Mouse (Mus musculus): Measurements from ENCODE around the gene Gm1043.

The Gm1043 gene

DNA sequence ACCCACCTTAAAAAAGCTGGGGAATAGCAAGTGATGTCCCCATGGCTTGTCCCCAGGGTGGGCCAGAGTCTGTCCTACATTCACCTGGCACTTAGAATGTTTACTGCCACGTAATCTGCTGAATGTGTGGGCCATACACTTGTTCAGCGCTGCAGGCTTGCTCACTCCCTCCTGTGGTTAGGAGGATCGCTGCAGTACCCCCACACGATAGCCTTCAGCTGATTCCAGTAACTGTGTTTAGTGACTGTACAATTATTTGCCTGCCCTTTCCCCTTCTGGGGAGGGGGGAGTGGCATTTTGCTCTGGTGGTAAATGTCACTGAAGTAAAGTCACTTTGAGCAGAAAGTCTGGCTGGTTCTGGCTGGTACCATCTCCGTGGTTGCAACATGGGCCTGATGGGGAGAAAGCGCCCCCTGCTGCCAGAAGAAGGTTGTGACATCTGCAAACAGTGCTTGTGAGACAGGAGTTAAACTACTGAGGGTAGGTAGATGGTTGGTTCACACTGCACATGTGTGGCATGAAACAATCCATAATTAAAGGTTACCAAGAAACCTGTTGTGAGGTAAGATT lies 24.2 kb downstream of the Gm1043 start:
- peak; percentile 46 for DNase-seq (ENCODE audit: low spot score)

DNA sequence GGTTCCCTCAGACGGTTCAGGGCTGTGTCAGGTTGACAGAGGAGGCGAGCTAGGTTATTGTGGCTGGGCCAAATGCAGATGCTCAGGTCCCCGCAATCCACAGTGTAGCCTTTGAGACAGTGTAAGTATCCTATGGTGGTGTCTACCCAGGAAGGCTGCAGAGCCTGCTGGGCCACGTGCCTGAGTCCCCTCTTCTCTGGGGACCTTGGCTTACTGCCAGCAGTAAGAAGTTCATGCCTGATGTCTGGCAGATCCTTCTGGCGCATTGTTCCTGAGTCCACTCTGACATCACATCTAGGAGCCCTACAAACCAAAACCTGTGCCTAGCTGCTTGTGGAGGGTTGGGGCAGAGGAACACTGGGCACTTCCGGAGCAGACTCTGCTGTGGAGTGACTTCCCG lies 27.2 kb downstream of the Gm1043 start:
- no peak for DNase-seq (ENCODE audit: low spot score)

DNA sequence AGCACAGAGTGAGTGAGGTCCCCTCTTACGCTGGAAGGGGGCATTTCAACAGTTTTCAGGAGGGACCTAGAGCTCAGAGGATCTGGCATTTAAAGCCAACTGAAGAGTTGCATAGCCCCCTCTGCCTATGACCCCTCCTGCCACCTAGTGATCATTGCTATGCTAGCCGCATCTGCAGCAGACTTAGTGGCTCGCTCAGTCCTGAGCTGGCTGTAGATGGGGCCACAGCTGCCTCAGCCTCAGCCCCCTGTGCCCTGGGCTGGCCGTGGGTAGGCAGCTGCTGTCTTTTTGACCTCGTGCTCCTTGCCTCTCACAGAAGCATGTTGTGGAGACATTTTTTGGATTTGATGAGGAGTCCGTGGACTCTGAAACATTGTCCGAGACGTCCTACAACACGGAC lies 32.0 kb downstream of the Gm1043 start:
- no peak for DNase-seq (ENCODE audit: low spot score)

DNA sequence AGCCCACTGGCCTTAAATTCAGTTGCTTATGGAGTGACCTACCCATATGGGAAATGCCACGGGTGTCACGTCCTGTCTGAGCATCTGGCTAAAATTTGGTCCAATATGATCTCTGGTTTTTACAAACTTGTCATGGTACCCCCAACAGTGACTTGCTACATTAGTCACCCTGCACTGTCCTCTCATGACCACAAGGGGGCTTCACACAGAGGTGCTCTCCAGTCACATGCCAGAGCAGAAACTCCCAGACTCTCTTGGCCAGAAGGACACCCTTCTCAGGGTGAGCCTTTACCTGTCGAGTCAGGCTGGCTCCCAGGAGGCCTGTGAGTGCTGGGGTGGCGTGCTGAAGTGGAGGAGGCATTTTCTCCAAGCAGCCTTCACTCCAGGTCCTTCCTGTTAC lies 33.1 kb downstream of the Gm1043 start:
- no peak for DNase-seq (ENCODE audit: low spot score)

DNA sequence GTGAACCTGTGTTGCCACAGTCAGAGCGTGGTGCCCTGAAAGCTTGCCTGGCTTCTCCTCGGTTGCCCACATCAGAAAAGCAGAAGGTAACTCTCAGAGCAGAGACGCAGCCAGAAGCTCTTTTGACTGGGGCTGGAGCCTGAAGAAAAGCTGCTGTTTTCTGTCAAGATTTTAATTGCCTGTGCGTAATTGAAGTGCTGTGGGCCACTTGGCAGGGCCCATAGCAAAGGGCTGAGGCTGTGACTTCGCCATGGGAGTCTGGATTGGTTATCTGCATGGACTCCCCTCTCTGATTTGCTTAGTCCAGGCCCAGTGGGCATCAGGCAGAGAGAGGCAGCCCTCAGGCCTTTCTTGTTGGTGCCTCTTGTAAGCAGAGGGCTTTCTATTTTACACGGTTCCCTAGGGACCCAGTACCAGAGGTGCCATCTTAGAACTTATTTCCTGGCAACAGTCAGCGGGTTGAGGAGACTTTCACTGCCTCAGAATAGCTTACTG lies 36.1 kb downstream of the Gm1043 start:
- no peak for DNase-seq (ENCODE audit: low spot score)

DNA sequence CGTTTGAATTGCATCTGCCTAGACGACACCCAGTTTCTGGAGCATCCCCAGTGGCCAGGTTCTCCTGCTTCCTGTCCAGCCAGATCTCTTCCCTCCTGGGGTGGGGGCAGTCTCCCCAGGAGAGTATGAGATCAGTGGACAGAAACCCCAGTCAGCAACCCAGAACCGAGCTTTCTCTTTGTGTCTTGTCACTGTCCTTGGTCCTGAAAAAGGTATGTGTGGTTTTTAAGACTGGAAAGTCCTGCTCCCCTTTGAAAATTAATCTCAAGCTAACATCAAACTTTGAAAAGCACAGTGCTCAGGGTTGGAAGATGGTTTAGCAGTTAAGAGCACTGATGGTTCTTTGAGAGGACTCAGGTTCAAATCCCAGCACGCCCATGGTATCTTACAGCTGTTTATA lies 46.7 kb downstream of the Gm1043 start:
- no peak for DNase-seq (ENCODE audit: low spot score)

DNA sequence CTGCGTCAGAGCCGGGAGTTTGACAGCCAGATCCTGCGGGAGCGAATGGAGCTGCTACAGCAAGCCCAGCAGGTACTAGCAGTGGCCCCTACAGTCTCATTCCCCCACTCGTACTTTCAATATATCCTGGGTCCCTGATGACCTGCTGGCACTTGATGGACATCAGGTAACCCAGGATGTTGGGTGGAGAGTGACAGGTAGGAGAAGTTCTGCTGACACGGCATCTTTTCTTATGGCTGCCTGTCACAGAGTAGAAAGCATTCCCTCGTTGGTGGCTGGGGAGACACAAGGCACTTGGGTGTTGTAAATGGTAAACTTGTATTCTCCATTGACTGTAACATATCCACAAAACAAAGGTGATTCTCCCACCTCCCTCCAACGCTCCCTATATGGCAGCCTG lies 56.6 kb downstream of the Gm1043 start:
- DNase-seq (ENCODE audit: low spot score), result no peak

DNA sequence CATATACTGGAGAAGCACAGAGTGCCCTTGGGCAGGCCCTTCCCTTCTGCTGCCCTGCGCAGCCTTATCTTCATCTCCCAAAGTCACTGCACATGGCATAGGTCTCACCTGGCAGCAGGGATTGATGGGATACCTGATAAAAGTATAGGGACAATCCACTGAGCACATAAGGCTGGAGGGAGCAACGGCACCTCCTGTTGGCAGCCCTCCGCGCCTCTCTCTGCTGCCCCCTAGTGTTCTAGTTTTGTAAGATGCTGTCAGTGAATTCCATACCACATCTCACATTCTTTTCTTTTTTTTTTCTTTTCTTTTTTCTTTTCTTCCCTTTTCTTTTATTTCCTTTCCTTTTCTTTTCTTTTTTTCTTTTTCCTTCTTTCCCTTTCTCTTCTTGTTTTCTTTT lies 62.4 kb downstream of the Gm1043 start:
- DNase-seq (ENCODE audit: low spot score), result peak; percentile 28

DNA sequence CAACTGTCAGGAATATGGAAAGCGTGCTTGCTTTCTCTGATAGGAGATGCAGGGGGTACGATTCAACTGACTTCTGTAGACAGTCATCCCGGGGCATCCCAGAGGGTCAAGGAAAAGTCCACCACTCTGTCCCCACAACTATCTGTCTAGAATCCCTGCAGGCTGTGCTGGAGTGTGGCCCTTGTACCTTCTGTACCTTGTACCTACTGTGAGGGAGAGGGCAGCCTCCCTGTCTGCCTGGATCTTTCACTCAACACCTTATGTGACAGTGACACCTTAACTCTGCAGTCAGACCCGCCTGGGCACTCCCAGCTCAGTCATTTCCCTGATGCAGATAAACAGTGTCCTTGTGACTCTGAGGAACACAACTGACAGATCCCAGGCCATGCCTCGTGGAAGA lies 65.5 kb downstream of the Gm1043 start:
- no peak for DNase-seq (ENCODE audit: low spot score)

DNA sequence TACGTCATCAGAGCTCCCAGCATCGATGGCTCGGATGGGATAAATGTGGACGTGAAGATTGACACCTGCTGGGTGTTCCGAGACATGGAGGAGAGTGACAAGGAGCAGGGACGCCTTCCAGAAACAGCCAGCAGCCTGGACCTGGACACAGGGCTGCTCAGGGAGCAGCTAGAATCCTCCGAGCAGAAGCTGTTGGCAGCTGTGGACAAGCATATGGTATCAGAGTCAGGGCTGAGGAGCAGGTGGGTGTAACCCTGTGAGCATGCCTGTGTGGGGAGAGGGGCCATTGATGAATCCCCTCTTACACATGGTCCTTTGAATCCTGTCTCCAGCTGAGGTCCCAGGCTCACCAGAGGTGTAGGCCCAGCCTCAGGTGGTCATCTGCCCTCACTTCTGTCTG lies 69.3 kb downstream of the Gm1043 start:
- DNase-seq (ENCODE audit: low spot score), result no peak

DNA sequence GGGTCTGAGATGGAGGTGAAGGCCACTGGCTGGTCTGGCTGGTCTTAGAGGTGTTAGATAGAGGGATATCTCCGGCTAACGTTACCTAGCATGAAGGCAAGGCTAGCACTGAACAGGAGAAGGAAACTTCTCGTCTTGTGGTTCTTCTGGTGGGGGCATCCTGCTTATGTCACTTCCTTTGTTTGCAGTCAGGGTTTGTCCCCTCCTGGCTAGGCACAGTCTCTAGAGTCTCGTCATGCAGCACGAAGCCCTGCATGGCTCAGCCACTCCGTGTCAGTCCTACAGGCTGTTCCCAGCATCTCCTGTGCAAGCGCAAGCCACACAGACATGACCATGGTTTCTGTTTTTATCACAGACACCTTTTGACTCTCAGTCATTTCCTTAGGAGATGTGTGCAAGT lies 73.2 kb downstream of the Gm1043 start:
- DNase-seq (ENCODE audit: low spot score), result no peak

DNA sequence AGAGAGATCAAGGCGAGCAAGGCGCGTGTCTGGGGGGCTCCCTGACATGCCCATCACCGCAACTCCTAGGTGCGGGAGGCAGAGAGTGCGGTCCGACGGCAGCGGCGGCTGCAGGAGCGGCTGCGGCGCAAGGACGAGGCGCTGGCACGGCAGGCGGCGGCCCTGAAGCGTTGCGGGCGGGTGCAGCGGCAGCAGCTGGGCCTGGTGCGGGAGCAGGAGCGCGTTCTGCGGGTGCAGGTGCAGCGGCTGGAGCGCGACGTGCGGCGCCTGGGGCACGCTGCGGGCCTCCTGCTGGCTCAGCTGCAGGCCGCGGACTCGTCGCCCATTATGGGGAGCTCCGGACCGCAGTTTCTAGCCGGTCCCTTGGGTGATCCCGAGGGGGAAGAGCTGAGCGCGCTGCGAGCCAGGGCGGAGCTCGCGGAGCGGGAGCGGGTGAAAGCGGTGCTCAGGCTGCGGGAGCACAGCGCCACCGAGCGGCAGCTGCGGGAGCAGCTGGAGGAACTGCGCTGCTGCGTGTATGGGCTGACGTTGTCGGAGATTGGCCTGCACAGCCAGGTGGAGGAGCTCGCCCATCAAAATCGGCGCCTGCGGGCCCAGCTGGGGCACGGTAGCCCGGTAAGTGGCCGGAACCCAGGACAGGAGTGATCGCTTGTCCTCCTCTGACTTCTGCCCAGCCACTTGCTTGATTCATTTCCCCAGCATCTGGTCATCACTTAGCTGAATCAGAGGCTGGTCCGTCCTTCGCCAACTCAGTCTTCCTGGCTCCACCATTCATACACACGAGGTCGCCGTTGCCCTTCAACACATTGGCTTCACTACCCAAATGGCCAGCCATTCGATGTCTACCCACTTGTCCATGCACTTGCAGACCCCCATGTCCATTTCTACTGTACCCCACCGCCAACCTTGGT lies 78.0 kb downstream of the Gm1043 start:
- no peak for DNase-seq (ENCODE audit: low spot score)

GRCm38 (mm10) chr5:37176466-37176865 lies 91.3 kb downstream of the Gm1043 start:
- DNase-seq (ENCODE audit: low spot score), result no peak

GRCm38 (mm10) chr5:37177061-37177460 lies 91.9 kb downstream of the Gm1043 start:
- DNase-seq (ENCODE audit: low spot score), result no peak

DNA sequence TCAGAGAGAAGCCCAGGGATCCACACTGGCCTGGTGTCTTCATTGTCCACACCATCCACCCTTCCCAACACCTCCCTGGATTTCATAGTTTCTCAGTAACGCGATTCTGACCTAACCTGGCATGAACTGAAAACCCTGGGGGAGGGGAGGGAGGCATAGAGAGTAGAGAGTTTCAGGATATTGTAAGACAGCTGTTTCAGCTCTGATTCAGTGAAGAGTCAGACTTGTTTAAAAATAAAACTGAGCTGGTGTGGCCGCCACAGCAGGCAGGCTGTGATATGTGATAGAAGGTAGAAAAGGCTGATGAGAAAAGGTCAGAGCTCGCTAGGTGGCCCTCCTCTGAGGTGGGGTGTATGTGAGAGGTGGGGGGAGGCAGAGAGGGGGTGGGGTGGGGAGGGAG lies 93.6 kb downstream of the Gm1043 start:
- DNase-seq (ENCODE audit: low spot score), result no peak

GRCm38 (mm10) chr5:37179872-37180271 lies 94.7 kb downstream of the Gm1043 start:
- no peak for DNase-seq (ENCODE audit: low spot score)

DNA sequence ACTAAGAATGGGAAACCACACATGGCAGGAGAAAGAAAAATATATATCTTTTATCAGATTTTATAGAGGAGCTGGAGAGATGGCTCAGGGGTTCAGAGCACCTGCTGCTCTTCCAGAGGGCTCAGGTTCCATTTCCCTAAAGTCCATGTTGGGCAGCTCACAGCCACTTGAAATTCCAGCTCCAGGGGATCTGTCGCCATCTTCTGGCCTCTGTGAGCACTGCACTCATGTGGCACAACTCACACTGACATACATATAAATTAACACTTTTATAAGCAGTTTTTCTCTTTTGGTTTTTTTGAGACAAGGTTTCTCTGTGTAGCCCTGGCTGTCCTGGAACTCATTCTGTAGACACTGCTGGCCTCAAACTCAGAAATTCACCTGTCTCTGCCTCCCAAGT lies 95.5 kb downstream of the Gm1043 start:
- no peak for DNase-seq (ENCODE audit: low spot score)

DNA sequence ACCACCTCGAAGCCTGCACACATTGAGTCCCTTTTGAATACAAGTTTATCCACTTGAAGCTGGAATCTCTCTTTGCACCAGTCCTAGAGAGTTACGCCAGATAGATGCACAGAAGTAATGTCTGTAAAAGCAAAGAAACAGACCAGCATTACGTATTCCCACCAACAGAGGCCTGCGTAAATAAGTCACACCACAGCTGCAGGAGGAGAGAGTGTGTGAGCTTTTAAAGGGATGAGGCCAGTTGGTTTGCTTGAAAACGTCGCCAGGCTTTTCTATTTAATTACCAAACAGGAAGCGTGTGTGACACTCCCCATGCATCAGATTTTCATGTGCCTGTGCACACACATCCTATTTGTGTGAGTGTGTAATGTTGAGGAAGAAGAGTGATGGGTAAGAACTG lies 99.4 kb downstream of the Gm1043 start:
- no peak for DNase-seq (ENCODE audit: low spot score)

GRCm38 (mm10) chr5:37190378-37190777 lies 105.2 kb downstream of the Gm1043 start:
- DNase-seq (ENCODE audit: low spot score), result no peak

GRCm38 (mm10) chr5:37196196-37196595 lies 111.0 kb downstream of the Gm1043 start:
- DNase-seq (ENCODE audit: low spot score), result no peak

- DNase-seq (ENCODE audit: low spot score), result peak; percentile 56
These were observed 111.6 kb downstream of the Gm1043 start for GRCm38 (mm10) chr5:37196666-37197250.

DNA sequence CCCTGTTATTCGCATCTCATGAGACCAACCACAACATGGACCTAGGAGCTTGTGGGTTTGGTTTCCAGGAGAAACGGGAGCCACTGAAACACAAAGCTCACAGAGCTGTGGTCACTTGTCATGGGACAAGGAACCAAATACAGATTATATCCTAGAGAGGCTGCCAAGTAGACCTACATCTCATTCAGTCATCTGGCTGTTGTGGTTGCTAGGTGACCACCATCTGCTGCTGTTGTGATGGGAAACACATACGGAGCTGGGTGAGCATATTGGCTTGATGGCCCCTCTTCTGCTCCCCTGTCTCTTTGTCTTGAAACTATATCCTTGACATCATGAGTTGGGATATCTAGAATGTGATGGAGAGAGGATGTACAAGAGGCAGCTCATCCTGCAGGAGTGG lies 112.3 kb downstream of the Gm1043 start:
- no peak for DNase-seq (ENCODE audit: low spot score)

- DNase-seq (ENCODE audit: low spot score), result no peak
These were observed 113.0 kb downstream of the Gm1043 start for GRCm38 (mm10) chr5:37198011-37198688.

All from lung, postnatal 25 days (tissue).